Mouse (Mus musculus): ENCODE measurements around the gene Ell2. TPM values are rescaled to one million over a fixed set of nuclear protein-coding genes. Genes with fewer than 3 reads are reported as not detected.
A peak's percentile ranks its signal among the peaks of the same experiment; 100 is the strongest.

The Ell2 gene
- polyA plus RNA-seq, 1 experiment from 2014 or later: 5.1 TPM

- 91% methylated on average over 5 of the region's 5 CpGs for WGBS
- ATAC-seq (ENCODE audit: low FRiP score, low read depth): no peak
- no peaks in the 10 kb centered on the region for H3K4me1 ChIP-seq
- H3K27me3 ChIP-seq (replicated peaks): no peaks in the 10 kb centered on the region
- no peak overlapping the region for H3K4me3 ChIP-seq
- H3K36me3 ChIP-seq: no peaks in the 10 kb centered on the region
- no peaks in the 10 kb centered on the region for H3K9me3 ChIP-seq
- no peak overlapping the region for H3K27ac ChIP-seq
- H3K9ac ChIP-seq: no peak overlapping the region
- no peak overlapping the region for H3K4me2 ChIP-seq (replicated peaks)
Observed at GRCm38 (mm10) chr13:75752216-75752938, 45.8 kb downstream of the Ell2 start.

- ATAC-seq (ENCODE audit: low FRiP score, low read depth): no peak
- Histone ChIP-seq H3K4me1 (no peaks in the 10 kb centered on the region), H3K4me3 (no peak overlapping the region), H3K36me3 (no peaks in the 10 kb centered on the region), H3K9me3 (no peaks in the 10 kb centered on the region), H3K9ac (no peak overlapping the region), H3K27me3 (replicated peaks) (no peaks in the 10 kb centered on the region), H3K4me2 (replicated peaks) (no peak overlapping the region), H3K27ac (no peak overlapping the region)
- 91% methylated on average over 5 of the region's 5 CpGs for WGBS
Observed at GRCm38 (mm10) chr13:75754398-75754797, 47.8 kb downstream of the Ell2 start.

DNA sequence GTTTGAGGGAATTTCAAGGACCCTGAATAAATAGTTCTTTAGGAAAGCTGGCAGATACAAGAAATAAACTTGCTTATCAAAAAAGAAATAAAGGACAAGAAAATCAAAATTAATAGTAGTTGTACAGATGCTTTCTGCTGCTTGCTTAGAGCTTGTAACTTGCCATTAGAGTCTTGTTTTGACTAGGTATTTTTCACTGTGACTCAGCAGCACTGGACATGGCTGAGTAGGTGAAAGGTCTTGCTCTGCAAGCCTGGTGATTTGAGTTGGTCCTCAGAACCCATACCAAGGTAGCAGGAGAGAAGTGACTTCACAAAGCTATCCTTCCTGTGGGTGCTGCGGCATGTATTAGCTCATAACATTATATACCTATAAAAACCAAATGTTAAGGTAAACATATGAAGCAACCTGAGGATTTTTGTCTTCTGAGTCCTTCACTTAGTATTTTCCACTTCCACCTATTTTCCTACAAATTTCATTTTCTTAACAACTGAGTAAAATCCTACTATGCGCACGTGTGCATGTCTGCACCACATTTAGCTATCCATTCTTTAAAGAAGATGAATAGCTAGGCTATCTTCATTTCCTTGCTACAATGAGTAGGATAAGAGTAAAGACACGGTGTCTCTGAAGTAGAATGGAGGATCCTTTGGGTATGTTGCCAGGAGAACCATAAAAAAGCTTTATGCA, 54.4 kb downstream of the Ell2 start:
- no peaks in the 10 kb centered on the region for H3K36me3 ChIP-seq
- 0 out of 2 replicates have a peak, but pooled peaks cover 4% of the 10 kb centered on the region for H3K4me1 ChIP-seq
- H3K9ac ChIP-seq: no peak overlapping the region
- no peak overlapping the region for H3K4me2 ChIP-seq (replicated peaks)
- H3K4me3 ChIP-seq: no peak overlapping the region
- no peak for ATAC-seq (ENCODE audit: low FRiP score, low read depth)
- H3K9me3 ChIP-seq: no peaks in the 10 kb centered on the region
- no peaks in the 10 kb centered on the region for H3K27me3 ChIP-seq (replicated peaks)
- WGBS: 91% methylated on average over 4 of the region's 4 CpGs
- no peak overlapping the region for H3K27ac ChIP-seq

GRCm38 (mm10) chr13:75762759-75763158, 56.2 kb downstream of the Ell2 start:
- ATAC-seq (ENCODE audit: low FRiP score, low read depth): no peak
- WGBS: 95% methylated on average over 4 of the region's 4 CpGs
- no peak overlapping the region for H3K4me3 ChIP-seq
- peaks cover 8% of the 10 kb centered on the region; the same call in 1 of the 2 replicates for H3K4me1 ChIP-seq
- H3K9me3 ChIP-seq: no peaks in the 10 kb centered on the region
- H3K4me2 ChIP-seq (replicated peaks): no peak overlapping the region
- H3K27ac ChIP-seq: no peak overlapping the region
- no peaks in the 10 kb centered on the region for H3K36me3 ChIP-seq
- no peaks in the 10 kb centered on the region for H3K27me3 ChIP-seq (replicated peaks)
- H3K9ac ChIP-seq: no peak overlapping the region

DNA sequence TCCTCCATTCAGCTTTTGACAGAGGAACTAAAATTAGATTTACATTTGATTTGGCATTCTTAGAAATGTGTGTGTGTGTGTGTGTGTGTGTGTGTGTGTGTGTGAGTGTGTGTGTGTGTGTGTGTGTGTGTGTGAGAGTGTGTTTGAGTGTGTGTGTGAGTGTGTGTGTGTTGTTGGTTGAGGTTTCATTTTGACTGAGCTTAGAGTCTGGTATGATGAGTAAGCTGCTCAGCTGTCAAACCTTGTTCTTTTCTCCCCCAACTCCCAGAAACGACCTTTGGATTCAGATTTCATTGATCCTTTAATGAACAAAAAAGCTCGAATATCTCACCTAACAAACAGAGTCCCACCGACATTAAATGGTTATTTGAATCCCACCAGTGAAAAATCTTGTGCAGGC, 56.7 kb downstream of the Ell2 start:
- Histone ChIP-seq H3K27ac (no peak overlapping the region), H3K9ac (no peak overlapping the region), H3K36me3 (no peaks in the 10 kb centered on the region), H3K27me3 (replicated peaks) (no peaks in the 10 kb centered on the region), H3K9me3 (no peaks in the 10 kb centered on the region), H3K4me1 (peaks cover 8% of the 10 kb centered on the region; the same call in 1 of the 2 replicates), H3K4me3 (no peak overlapping the region), H3K4me2 (replicated peaks) (no peak overlapping the region)
- ATAC-seq (ENCODE audit: low FRiP score, low read depth): no peak
- WGBS: 77% methylated on average over 3 of the region's 3 CpGs

GRCm38 (mm10) chr13:75765742-75766141, 59.2 kb downstream of the Ell2 start:
- Histone ChIP-seq H3K4me2 (replicated peaks) (no peak overlapping the region), H3K9ac (no peak overlapping the region), H3K4me3 (no peak overlapping the region), H3K4me1 (peaks cover 8% of the 10 kb centered on the region; the same call in 1 of the 2 replicates), H3K27me3 (replicated peaks) (no peaks in the 10 kb centered on the region), H3K9me3 (no peaks in the 10 kb centered on the region), H3K27ac (no peak overlapping the region), H3K36me3 (no peaks in the 10 kb centered on the region)
- WGBS: 9% methylated on average over 1 of the region's 1 CpGs
- ATAC-seq (ENCODE audit: low FRiP score, low read depth): no peak

- H3K36me3 ChIP-seq: no peaks in the 10 kb centered on the region
- H3K4me3 ChIP-seq: no peak overlapping the region
- no peak overlapping the region for H3K9ac ChIP-seq
- no peak overlapping the region for H3K27ac ChIP-seq
- ATAC-seq (ENCODE audit: low FRiP score, low read depth): peak; percentile 48; the same call in 1 of the 2 replicates
- H3K4me2 ChIP-seq (replicated peaks): no peak overlapping the region
- 19% methylated on average over 5 of the region's 5 CpGs for WGBS
- H3K4me1 ChIP-seq: peaks cover 8% of the 10 kb centered on the region; the same call in 1 of the 2 replicates
- no peaks in the 10 kb centered on the region for H3K9me3 ChIP-seq
- no peaks in the 10 kb centered on the region for H3K27me3 ChIP-seq (replicated peaks)
Observed at GRCm38 (mm10) chr13:75766238-75766637, 59.7 kb downstream of the Ell2 start.

DNA sequence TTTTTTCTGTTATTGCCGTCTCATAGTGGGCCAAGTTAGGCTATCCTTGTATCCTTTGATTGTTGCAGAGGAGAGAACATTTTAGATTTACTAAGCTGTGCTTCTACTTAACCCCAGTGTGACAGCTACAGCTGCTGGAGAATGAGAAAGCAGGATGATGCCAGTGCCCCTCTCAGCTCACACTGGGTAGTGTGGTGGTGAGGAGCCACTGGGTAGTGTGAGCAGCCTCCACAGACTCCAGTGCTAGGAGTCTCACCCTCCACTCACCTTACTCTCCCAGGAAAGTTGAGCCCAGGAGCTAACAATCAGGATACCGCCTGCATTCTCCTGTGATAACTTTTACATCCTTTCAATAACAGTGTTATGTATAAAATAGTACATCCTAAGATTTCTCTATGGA, 60.4 kb downstream of the Ell2 start:
- Histone ChIP-seq H3K4me2 (replicated peaks) (no peak overlapping the region), H3K9ac (no peak overlapping the region), H3K4me3 (no peak overlapping the region), H3K4me1 (peaks cover 8% of the 10 kb centered on the region; the same call in 1 of the 2 replicates), H3K36me3 (no peaks in the 10 kb centered on the region), H3K27ac (no peak overlapping the region), H3K9me3 (no peaks in the 10 kb centered on the region), H3K27me3 (replicated peaks) (no peaks in the 10 kb centered on the region)
- no peak for ATAC-seq (ENCODE audit: low FRiP score, low read depth)
- WGBS: 67% methylated on average over 2 of the region's 2 CpGs

- Histone ChIP-seq H3K9me3 (no peaks in the 10 kb centered on the region), H3K27me3 (replicated peaks) (no peaks in the 10 kb centered on the region), H3K4me1 (peaks cover 7% of the 10 kb centered on the region; the same call in 1 of the 2 replicates), H3K9ac (no peak overlapping the region), H3K4me3 (no peak overlapping the region), H3K27ac (no peak overlapping the region), H3K36me3 (no peaks in the 10 kb centered on the region), H3K4me2 (replicated peaks) (no peak overlapping the region)
- ATAC-seq (ENCODE audit: low FRiP score, low read depth): no peak
- WGBS: 96% methylated on average over 2 of the region's 2 CpGs
Observed at GRCm38 (mm10) chr13:75770744-75771143, 64.2 kb downstream of the Ell2 start.

DNA sequence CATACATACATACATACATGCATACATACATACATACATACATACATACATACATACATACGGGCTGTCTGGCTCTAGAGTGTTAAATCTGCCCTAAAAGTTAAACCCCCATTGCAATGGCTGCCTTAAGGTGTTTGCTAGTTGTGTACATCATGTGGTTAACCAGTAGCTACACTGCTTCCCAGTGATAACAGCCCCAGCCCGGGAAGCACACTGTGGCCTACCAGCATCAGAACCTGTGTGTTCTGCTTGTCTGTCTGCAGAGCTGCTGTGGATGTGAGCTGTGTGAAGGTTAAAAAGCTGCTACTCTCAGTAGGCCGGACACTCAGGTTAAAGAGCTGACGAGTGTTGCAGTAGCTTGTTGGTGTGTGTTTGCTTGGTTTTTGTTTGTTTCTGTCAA, 64.8 kb downstream of the Ell2 start:
- Histone ChIP-seq H3K9me3 (no peaks in the 10 kb centered on the region), H3K36me3 (no peaks in the 10 kb centered on the region), H3K4me1 (no peaks in the 10 kb centered on the region; the same call in 1 of the 2 replicates), H3K4me3 (no peak overlapping the region), H3K4me2 (replicated peaks) (no peak overlapping the region), H3K27me3 (replicated peaks) (no peaks in the 10 kb centered on the region), H3K9ac (no peak overlapping the region), H3K27ac (no peak overlapping the region)
- WGBS: 87% methylated on average over 4 of the region's 4 CpGs
- ATAC-seq (ENCODE audit: low FRiP score, low read depth): no peak

GRCm38 (mm10) chr13:75771984-75772730, 65.6 kb downstream of the Ell2 start:
- 93% methylated on average over 3 of the region's 3 CpGs for WGBS
- ATAC-seq (ENCODE audit: low FRiP score, low read depth): no peak
- Histone ChIP-seq H3K27me3 (replicated peaks) (no peaks in the 10 kb centered on the region), H3K9me3 (no peaks in the 10 kb centered on the region), H3K9ac (no peak overlapping the region), H3K4me1 (no peaks in the 10 kb centered on the region), H3K4me2 (replicated peaks) (no peak overlapping the region), H3K27ac (no peak overlapping the region), H3K36me3 (no peaks in the 10 kb centered on the region), H3K4me3 (no peak overlapping the region)

DNA sequence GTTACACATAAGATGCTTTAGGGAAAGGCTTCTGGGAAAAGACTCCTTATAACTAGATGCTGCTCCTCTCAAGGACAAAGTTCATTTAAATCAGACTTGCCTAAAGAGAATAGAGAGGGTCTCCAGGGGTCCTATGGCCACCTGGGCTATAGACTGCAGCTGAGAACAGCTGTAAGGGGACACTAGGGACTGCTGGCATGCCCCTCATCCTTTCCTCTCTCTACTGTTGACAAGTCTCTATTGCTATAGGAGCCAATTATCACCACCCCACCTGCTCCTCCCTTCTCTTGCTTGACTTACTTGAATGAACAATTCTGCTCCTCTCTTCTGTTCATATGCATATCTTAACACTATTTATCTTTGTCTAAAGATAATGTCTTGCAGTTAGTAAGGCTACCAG, 69.4 kb downstream of the Ell2 start:
- Histone ChIP-seq H3K36me3 (no peaks in the 10 kb centered on the region), H3K9me3 (no peaks in the 10 kb centered on the region), H3K4me3 (no peak overlapping the region), H3K4me2 (replicated peaks) (no peak overlapping the region), H3K27ac (no peak overlapping the region), H3K27me3 (replicated peaks) (no peaks in the 10 kb centered on the region), H3K9ac (no peak overlapping the region), H3K4me1 (no peaks in the 10 kb centered on the region)
- no peak for ATAC-seq (ENCODE audit: low FRiP score, low read depth)
